Mouse (Mus musculus): ENCODE results near the gene Tmem222. TPM values are rescaled to one million over a fixed set of nuclear protein-coding genes. Genes with fewer than 3 reads are reported as not detected.

Gene Tmem222
- total RNA-seq, 2 experiments from 2014 or later = 28.7 to 31.7 TPM

DNA sequence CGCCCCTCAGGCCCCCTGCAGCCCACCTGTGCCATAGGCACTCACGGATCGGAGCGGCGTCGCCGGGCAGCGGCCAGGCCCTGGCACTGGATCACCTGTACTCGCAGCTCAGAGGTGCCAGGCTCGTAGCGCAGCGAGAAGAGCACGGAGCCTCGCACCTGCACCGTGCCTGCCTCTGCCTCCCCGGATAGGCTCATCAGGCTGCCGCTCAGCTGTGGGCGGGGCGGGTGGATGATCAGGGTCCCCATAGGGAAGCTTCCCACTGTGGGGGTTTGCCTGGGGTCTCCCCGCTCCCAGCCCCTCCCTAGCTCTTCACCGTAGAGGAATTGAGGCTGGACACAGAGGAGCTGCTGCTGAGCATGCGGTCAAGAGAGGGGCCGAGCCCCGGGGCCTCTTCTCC lies 20.8 kb downstream of the Tmem222 start:
- intact Hi-C loops (cut with DNase I) = no loop called here
- DNase-seq = no peak

DNA sequence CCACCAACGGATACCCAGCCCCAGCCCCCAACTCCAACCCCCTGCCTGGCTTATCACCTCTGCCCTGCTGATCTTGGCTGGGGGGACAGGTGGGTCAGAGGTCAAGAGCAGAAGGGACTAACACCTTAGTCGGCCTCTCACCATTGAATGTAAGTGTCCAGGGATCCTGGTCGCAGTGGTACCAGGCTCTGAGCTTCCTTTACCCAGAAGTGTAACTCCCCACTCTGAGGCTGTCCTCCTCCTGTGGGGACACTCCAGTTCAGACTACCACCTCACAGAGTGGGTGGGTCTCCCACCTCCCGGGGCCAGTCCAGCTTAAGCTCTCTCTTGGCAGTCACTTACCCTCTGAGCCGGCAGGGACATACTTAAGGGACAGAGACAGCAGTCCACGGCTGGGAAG lies 22.2 kb downstream of the Tmem222 start:
- no peak for DNase-seq
- intact Hi-C loops (cut with DNase I) = no loop called here

DNA sequence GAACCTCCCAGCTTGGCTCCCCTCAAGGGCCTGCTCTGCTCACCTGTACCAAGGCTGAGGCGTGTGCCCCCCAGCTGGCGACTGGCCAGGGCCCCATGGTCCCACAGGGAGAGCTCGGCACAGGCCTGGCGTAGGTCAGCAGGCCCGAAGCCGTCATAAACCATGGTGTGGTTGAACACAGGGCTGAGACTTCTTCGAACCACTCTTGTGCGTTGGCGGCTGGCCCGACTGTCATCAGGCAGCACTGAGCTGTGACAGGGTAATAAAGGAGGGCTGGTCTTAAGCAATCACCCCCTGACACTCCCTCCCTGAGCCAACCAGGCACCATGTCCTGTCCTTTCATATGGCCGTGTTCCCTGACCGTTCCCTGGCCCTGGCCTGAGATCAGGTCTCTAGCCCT lies 24.2 kb downstream of the Tmem222 start:
- intact Hi-C loops (cut with DNase I) = loop anchor here (5.0 kb wide), 1 partner anchor 44 kb away; no protein-coding TSS in a partner anchor
- DNase-seq = no peak

DNA sequence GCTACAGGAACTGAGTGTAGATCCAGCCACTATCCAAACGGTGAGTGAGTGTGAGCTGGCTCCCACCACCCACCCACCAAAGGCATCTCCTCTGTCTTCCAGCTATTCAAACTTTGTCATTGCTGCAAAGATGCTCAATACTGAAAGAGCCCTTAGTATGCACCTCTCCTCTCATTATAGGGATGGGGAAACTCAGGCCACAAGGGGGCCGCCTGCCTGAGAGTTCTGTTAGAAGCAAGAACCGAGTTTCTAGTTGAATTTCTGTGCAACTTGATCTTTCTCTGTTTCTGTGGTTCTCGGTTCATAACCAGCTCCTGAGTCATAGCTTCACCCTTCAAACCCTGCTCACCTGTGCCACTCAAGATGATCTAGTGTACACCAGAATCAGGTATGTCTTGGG lies 25.5 kb downstream of the Tmem222 start:
- intact Hi-C loops (cut with DNase I) = loop anchor here (1.0 to 5.0 kb wide), 2 partner anchors 19 to 45 kb away; no protein-coding TSS in a partner anchor
- no peak for DNase-seq

DNA sequence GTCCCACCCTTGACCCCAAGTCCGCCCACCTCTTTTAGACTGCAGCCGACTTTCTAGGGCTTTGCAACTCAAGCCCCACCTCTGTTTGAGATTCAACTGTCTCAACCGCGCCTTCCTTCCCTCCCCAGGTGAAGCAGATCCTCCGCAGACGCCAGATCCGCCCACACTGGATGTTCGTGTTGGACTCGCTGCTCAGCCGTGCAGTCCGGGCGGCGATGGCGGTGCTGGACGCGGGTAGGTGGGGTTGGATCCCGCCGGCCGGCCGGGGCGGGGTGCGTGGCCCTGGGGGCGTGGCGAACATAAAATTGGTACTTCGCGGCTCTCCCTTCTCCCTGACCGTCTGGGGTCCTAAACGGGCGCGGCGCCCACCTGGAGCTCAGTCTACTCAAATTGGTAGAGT lies 26.4 kb downstream of the Tmem222 start:
- DNase-seq = no peak
- intact Hi-C loops (cut with DNase I) = loop anchor here (1.0 to 5.0 kb wide), 3 partner anchors 34 to 242 kb away; no protein-coding TSS in a partner anchor

DNA sequence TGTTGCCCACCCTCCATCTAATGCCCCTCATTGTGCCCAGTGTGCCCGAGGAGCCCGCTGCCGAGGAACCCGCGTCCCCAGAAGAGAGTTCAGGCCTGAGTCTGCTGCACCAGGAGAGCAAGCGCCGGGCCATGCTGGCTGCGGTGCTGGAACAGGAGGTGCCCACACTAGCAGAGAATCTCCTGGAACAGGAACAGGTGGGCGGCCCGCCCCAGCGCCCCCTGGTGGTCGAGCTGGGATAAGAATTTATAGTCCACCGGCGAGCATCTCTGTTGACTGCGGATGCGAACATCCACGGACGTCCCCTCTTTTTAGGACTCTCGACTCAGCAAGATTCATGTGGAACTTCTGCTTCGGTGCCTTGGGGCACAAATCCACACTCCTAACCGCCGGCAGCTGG lies 27.0 kb downstream of the Tmem222 start:
- intact Hi-C loops (cut with DNase I) = loop anchor here (1.0 to 5.0 kb wide), 3 partner anchors 33 to 242 kb away; no protein-coding TSS in a partner anchor
- DNase-seq = peak; percentile 85 to 90

DNA sequence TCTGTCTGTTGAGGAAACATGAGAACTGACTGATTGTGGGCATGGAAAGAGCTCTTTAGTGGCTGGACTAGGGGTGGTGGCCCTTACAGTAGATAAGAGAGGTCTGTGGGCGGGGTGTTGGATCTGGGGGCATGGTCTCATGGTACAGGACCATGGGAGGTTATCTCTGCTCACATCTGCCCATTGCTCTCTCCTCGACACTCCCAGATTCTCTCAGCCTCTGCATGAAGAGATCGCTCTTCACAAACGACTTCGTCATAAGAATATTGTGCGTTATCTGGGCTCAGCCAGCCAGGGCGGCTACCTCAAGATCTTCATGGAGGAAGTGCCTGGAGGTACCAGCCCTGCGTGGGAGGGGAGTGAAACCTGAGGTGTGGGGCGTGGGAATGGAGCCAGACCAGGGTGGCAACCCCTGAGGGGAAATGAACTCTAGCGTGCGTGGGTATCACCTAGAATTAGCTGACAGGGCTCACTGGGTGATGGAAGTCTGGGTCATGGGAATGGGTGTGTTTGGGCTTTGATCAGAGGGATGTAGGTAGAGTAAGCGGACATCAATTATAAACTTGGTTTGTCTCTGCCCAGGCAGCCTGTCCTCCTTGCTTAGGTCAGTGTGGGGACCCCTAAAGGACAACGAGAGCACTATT lies 29.7 kb downstream of the Tmem222 start:
- DNase-seq = no peak
- intact Hi-C loops (cut with DNase I) = no loop called here

DNA sequence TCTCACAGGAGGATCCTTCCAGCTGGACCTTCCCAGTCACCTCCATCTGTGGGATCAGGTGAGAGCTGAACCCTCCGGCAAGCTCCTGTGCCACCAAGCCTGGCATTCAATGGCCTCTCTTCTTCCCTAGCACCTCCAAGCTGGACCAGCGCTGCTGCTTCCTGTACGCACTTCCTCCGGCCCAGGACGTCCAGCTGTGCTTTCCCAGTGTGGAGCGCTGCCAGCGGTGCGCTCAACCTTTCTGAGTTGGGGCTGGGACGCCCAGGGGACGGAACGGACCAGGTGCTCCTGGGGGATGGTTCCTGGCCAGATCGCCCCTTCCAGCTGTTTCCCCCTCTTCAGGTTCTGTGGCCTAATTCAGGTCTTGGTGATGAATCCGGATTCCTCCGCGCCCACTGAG lies 30.5 kb downstream of the Tmem222 start:
- peak; percentile 44 to 56 for DNase-seq
- intact Hi-C loops (cut with DNase I) = no loop called here

DNA sequence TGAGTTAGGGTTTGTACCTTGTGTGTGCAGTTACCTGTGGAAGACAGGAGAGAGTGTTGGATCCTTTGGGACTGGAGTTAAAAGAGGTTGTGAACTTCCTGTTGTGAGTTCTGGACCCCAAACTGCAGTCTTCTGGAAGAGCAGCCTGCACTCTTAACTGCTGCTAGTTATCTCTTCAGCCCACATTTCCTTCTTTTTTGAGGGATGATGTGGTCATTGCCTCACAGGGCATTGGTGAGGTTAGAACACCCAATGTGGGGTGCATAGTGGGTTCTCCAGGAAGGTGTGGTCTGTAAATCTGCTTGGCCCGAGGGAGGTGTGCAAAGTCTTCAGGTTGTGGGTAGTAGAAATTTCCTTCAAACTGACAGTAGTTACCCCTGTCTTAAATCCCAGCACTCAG lies 33.3 kb downstream of the Tmem222 start:
- no peak for DNase-seq

DNA sequence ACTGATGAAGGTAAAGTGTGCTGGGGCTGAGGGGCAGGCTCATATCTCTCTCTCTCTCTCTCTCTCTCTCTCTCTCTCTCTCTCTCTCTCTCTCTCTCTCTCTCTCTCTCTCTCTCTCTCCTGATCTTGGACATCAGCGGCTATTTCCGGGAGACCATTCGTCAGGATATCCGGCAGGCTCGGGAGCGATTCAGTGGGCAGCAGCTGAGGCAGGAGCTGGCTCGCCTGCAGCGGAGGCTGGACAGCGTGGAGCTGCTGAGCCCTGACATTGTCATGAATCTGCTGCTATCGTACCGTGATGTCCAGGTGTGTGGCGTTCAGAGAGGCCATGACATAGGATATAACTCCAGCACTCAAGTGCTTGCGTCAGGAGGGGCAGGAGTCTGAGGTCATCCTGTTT lies 34.1 kb downstream of the Tmem222 start:
- intact Hi-C loops (cut with DNase I) = no loop called here
- DNase-seq = no peak

More for the DNA sequence above, 33.3 kb downstream of the Tmem222 start:
- intact Hi-C loops (cut with DNase I) = no loop called here

DNA sequence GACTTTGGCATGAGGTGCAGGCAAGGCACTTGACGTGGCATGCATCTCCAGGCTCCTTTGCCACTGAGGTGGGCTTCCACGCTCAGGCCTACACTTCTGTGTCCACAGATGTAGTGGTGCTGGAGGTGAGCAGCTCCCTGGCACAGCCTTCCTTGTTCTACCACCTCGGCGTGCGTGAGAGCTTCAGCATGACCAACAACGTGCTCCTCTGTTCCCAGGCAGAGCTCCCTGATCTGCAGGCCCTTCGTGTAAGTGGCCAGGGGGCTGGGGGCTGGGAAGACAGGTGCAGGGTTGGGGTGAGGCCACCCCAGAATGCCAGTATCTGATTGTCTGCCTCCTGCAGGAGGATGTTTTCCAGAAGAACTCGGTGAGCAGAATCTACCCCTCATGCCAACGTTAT lies 34.9 kb downstream of the Tmem222 start:
- intact Hi-C loops (cut with DNase I) = no loop called here
- no peak for DNase-seq

DNA sequence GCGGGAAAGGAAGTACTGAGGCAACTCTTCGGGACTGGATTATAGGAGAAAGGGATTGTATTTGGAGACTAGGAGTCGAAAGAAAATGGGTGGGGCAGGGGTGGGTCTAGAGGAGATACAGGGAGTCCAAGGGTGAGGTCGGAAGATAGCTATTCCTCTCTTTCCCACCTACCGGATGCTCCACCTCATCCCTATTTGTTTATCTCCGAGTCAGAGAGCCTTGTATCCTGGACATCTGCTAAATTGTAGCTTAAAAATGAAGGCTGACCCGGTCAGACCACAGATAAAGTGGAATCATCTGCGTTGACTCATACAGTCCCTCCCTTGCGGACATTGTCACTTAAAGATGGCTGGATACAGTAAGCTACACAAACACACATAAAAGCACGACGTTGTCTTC lies 35.7 kb downstream of the Tmem222 start:
- intact Hi-C loops (cut with DNase I) = no loop called here
- no peak for DNase-seq

DNA sequence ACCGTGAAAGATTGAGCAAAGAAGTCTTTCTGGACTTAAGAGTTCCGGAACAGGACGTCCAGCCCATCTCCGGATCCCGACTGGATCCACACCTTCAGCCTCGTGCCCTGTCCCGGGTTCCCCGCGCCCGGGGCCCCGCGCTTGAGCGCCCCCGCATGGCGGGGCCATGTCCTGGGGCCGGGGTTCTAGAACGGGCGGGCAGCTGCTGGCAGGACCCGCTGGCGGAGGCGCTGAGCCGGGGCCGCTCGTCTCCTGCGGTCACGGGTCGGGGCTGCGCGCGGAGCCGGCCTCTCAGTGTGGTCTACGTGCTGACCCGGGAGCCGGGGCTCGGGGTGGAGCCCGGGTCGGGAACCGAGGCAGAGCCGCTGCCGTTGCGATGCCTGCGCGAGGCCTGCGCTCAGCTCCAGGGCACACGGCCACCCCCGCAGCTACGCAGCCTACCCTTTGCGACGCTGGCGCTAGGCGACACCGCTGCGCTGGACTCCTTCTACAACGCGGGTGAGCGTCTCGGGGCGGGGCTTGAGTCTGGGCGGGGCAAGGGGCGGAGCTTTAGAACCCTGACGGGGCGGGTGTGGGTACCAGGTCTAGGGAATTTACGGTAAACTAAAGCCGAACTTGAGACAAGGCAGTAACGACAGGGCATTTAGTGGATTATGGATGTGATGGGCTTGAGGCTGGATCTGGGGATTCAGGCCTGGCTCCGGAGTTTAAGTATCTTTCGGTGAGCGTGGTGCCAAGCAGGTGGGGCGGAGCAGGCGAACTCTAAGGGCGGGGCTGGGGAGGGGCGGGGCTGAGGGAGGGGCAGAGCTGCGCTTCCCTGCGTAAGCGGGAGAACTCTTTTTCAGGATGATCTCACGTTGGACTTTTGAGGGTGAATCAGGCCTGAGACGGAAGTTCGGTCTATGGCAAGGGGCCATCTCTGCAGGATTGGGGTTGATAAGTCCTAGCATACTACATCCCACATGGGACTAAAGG lies 36.4 kb downstream of the Tmem222 start:
- intact Hi-C loops (cut with DNase I) = no loop called here
- DNase-seq = peak; percentile 93 to 94

DNA sequence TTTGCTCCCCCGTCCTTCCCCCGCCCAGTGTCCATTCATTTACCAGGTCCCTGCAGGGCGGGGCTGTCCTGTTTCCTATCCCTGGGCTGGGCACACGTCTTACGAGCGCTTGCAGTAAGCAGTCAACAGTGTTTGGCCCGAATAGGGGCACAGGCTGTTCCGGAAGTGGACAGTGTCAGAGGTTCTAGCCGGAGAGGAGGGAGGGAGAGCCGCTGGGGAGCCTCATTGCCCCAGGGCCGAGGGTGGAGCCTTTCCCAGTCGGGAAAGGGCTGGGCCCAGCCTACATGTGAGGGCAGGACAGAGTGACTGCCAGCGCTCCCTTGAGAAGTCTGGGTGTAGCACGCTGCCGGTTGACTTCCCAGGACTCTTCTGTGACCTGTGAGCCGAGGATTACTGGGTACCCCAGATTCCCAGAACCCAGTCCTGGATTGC lies 37.1 kb downstream of the Tmem222 start, which contains the start of gene Map3k6:
Gene Map3k6, plus strand, starts transcription at position 329 of the 432 bp plus-strand sequence.
- intact Hi-C loops (cut with DNase I) = no loop called here
- peak; percentile 82 to 85 for DNase-seq

DNA sequence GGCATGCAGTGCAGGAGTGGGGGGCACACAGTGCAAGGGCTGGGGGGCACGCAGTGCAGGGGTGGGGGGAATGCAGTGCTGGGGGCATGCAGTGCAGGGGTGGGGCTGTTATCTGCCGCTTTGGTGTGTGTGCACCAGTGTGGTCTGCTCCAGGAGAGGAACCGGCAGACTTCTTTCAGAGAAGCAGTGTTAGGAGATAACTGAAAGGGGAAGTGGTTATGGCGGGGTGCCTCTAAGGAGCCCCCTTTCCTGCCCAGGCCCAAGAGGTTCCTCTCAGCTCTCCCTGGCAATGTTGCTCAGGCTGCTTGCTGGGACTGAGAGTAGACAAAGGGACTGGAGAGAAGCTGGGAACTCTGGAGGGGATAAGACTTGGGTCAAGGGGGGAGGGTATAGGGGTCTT lies 39.7 kb downstream of the Tmem222 start:
- intact Hi-C loops (cut with DNase I) = no loop called here
- no peak for DNase-seq

DNA sequence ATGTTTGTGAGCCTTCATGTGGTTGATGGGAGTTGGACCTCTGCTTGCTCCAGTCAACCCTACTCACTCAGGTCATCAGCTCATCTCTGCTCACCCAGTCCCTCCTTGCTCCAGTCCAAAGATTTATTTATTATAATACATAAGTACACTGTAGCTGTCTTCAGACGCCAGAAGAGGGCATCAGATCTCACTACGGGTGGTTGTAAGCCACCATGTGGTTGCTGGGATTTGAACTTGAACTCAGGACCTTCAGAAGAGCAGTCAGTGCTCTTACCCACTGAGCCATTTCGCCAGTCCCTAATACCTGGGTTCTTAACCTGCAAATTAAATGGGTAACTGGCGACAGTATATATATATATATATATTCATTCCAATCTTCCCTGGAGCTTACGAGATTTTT lies 42.2 kb downstream of the Tmem222 start:
- no peak for DNase-seq
- intact Hi-C loops (cut with DNase I) = no loop called here

DNA sequence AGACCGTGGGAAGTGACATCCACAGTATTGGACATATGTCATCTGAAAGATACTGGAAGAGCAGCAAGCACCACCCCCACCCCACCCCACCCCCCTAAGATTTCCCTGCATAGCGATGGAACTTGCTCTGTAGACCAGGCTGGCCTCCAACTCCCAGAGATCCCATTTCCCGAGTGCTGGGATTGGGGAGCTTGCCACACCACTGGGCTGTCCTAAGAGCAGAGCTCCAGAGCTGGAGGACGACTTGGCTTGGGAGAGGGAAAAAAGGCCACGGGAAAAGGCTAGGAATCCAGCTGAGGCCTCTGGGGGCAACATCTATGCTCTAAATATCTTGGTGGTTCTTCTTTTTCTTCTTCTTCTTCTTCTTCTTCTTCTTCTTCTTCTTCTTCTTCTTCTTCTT lies 42.8 kb downstream of the Tmem222 start:
- intact Hi-C loops (cut with DNase I) = no loop called here
- no peak for DNase-seq

DNA sequence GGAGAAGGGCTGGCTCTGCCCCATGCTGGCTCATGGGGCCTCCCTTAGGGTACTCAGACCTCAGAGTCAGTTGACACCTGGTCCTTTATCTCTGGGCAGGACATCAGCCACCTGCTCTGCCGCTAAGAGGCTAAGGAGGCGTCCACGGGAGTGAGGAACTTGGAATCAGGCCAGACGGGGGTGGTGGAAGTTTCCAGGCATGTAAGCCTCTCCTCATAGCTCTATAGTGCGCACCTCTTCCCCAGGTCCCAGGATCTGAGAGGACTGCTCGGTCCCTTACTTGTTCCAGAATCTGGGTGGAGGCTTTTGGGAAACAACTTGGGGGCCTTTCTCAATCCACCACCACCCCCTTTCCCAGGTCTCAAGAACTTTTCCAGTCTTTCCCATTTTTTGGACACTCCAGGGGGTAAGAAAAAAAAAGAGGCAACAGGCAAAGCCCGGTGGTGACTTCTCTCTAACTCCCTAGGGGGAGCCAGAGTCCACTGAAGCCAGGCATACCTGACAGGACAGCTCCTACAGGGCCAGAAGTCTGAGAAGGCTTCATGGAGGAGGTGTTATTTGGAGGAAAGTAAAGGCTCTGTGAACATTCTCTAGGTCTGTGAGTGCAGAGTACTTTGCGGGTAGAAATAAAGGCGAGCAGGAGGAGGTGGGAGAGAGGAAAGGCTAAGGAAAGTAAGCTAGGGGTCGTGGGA lies 44.2 kb downstream of the Tmem222 start:
- peak; percentile 47 to 60 for DNase-seq

DNA sequence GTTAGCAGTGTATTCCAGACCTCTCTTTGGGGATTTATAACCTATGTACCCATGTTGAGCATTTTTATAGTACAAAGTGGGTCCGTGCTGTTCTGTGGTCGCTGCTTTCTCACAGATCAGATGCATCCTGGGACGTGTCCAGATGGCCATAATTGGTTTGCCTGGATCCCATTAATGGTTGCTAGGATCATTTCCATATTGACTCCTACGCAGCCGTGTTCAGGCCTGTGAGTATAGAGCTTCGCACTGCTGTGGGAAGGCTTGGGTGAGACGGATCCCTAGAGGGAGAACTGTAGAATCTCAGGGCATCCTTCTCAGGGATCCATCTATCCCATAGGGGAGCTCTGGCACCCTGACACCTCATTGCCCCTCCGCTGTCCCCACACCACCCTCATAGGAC lies 48.0 kb downstream of the Tmem222 start:
- intact Hi-C loops (cut with DNase I) = no loop called here
- DNase-seq = no peak

More for the DNA sequence above, 44.2 kb downstream of the Tmem222 start:
- intact Hi-C loops (cut with DNase I) = loop anchor here (1.0 kb wide), 2 partner anchors 19 to 64 kb away; no protein-coding TSS in a partner anchor

DNA sequence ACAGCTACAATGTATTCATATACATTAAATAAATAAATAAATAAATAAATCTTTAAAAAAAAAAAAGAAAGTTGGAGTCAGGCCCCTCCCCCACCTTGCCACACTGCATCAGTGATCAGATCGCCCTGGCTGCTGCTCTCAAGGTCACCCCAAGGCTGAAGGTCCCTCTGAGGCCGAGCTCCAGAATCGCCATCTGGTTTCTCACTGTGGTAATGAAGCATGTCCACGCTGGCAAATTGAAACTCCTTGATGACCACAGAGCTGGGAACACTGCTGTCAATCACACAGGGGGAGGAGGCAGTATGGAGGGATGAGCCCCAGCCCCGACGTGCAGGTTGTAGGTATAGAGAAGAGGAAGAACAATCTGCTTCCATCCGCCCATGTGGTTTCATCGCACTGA lies 50.0 kb downstream of the Tmem222 start:
- intact Hi-C loops (cut with DNase I) = no loop called here
- no peak for DNase-seq

DNA sequence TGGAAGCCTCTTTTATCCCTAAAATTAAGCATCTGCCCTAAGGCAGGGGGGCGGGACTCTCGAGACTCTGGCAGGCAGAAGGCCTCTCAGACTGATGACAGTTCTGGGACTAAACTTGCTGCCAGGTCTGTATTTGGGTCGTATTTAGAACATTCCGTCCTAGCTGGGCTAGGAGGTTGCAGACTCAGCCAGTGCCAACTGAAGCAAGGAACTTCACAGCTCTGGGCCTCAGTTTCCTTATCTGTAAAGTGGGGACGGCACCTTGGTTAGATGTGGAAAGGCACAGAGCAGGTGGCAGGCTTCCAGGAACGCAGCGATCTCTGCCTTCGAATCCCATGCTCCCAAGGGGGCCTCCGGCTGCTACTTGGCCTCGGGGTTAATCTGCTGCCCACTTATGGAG lies 51.5 kb downstream of the Tmem222 start:
- intact Hi-C loops (cut with DNase I) = loop anchor here (1.0 kb wide), 1 partner anchor 33 kb away; no protein-coding TSS in a partner anchor
- peak; percentile 56 to 59 for DNase-seq

All from heart, postnatal 10 days (tissue).